Mouse (Mus musculus) layer of hippocampus, adult 11-12 months (tissue): ENCODE data around the gene Cxcl9.
A peak's percentile ranks its signal among the peaks of the same experiment; 100 is the strongest.
"Not testable (repeated sequence)": the region's sequence is repeated elsewhere in the genome, so short reads cannot be mapped to it uniquely, and the experiment has no call there.

ENCODE experiments used
- DNase-seq: peaks from one replicate; pipeline ENCODE4 v3.0.0; 2022; ENCODE audit warnings: low spot score

The Cxcl9 gene

DNA sequence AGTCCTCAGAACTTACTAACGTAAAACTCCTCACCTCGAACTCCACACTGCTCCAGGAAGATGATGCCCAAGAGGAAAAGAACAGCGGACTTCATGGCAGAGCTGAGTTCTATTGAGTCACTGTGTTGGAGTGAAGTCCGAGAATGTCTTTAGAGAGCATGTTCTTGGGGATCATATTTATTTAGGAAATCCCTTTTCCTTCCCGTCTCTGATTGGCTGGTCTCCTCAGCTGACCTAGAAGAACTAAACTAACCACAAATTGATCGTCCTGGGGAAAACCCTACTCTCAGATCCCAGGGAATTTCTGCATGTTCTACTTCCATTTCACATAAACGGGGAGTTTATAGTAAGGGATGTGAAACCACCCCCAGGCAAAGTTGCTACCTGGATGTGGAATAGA lies at the start of gene Cxcl9:
Cxcl9 (minus strand) TSS at position 151 of the 400 bp plus-strand sequence.
- DNase-seq = no peak

- DNase-seq = no peak
Measured at GRCm38 (mm10) chr5:92376795-92377405, 49.0 kb upstream of the Cxcl9 start.

- DNase-seq = no peak
Measured at GRCm38 (mm10) chr5:92375368-92375767, 47.5 kb upstream of the Cxcl9 start.

- DNase-seq = no peak
Measured at GRCm38 (mm10) chr5:92374721-92375142, 46.9 kb upstream of the Cxcl9 start.

DNA sequence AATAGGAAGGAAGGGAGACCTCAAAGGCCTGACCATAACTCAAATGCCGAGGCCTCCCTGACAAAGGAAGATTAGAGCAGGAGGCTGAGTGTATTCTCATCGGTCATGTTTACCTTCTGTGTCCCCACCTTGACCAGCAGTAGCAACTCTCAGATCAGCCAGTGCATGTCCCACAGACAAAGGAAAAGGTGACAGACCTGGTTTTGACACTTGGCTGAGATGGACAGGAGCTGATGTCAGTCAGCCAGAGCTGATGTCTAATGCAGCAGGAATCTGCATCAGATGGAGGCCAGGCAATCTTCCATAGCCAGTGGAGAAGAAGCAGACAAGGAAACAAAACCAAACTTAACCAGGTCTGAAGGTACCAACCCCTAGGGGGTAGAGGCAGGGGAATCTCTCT lies 44.7 kb upstream of the Cxcl9 start:
- DNase-seq = no peak

- peak; percentile 21 for DNase-seq
Measured at GRCm38 (mm10) chr5:92371361-92371976, 43.6 kb upstream of the Cxcl9 start.

DNA sequence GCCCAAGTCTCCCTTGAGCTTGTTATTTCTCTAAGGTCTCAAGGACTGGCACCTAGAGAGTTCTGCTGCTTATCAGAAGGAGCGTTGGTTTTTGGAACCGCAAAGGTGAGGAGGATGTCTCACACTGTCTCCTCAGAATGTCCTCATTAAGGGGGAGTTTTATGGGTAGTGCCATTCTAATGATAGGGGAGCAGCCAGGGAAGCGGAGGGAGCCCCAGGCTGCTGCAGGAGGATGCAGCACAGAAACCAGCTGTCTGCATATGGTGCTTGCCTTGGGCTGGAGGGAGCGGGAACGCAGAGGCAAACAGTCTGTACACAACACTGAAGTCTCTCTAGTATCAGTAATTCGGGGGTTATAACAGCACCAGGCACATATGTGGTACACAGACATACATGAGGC lies 43.0 kb upstream of the Cxcl9 start:
- no peak for DNase-seq

- DNase-seq = no peak
Measured at GRCm38 (mm10) chr5:92370392-92370791, 42.5 kb upstream of the Cxcl9 start.

DNA sequence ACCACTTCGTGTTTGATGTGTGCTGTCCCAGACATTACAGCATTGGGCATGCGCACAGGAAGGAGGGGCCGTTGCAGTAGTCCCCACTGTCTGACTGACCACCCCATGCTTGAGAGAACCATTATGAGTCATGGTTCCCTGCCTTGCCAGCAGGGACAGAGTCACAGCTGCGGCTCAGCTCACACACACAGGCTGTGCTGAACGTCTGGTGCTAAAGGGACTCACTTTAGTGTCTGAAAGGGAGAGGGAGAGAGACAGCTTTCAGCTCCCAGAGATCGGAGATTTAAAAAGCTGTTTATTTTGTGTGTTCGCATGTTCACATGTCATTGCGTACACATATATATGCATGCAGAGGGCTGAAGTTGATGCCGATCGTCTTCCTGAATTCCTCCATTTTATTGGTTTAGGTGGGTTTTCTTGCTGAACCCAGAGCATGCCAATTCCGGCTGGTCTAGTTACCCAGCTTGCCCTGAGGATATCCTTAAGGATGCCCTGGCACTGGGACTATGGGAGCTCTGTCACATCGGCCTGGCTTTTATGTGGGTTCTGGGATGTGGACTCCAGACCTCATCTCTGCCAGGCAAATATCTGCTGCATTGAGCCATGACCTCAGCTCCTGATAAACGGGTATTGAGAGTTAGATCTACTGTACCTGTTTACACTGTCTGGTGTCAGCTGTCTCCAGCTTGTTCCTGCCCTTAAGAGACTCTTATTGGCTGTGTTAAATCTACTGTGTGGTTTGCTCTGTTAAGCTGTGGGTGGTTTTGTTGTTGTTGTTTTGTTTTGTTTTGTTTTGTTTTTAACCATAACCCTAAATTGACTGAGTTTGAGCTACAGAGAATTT lies 41.5 kb upstream of the Cxcl9 start:
- peak; percentile 53 for DNase-seq

DNA sequence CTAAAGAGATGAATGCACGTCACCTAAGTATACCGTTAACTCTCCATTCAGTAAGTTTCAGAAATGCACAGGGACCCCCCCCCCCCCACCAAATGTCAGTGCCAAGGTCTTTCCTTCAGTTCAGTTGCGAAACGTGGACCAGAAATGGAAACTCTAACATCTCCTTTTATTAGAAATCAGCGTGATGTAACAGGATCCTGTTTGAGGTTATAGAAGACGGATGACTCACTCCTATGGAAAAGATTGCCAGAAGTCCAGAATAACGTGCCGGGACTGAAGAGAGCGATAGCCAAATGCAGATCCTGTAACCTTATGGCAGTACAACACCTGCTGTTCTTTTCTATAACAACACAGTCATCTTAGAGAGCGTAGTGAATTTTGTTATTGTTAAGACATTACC lies 40.5 kb upstream of the Cxcl9 start:
- no peak for DNase-seq

GRCm38 (mm10) chr5:92366565-92366964 lies 38.7 kb upstream of the Cxcl9 start:
- DNase-seq = no peak

- DNase-seq = no peak
Measured at GRCm38 (mm10) chr5:92365146-92365705, 37.3 kb upstream of the Cxcl9 start.

DNA sequence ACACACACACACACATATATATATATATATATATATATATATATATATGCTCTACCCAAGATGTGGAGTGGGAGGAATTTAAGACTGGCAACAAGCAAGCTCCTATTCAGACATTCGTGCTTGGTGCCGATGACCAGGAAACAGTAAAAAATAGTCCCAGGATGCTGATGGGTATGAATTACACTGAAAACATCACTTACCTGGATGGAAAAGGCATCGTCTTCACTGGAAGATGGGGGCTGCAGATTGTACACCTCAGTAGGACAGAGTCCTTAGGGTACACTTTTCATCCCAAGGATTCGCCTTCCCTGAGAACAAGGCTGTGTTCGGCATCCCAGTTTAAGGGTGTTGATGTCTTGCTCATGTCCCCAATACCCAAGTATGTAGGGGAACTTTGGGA lies 36.1 kb upstream of the Cxcl9 start:
- DNase-seq = no peak

DNA sequence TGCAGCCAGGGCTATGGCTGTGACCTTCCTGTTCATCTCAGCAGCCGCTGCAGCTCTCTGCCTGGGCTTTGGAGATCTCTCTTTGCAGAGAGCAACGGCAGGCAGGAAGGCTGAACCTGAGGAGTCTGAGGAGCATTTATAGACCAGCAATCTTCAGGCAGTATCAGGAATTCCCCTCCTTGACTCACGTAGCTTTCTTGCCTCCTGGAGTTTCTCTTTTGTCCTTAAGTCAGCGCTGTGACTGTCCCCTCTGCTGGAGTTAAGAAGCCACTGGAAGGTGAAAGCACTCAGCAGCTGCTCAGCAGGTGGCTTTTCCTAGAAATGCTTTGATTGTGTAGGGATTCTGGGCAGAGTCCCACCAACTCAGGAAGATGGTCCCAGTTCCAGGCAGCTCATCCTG lies 35.3 kb upstream of the Cxcl9 start:
- DNase-seq = no peak

GRCm38 (mm10) chr5:92358767-92359455 lies 31.0 kb upstream of the Cxcl9 start:
- DNase-seq = no peak

- DNase-seq = no peak
Measured at GRCm38 (mm10) chr5:92358033-92358432, 30.2 kb upstream of the Cxcl9 start.

DNA sequence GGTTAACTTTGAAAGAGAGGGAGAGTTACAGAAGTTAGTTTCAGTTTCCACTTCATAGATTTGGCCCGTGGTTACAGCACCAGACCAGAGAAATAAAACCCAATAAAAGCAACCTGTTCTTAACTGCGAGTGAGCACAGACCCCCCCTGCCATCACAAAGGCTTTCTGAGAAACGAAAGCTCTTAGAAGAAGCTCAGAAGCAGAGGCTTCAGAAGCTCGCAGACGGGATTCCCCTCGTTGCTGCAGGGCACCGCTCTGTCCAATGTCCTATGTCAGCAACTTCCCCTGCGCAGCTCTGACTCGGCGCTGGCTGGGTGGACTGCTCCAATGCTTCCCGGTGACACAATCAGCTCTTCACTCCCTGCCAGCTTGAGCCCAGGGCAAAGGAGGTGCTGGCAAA lies 25.6 kb upstream of the Cxcl9 start:
- peak; percentile 12 for DNase-seq

GRCm38 (mm10) chr5:92352716-92353115 lies 24.8 kb upstream of the Cxcl9 start:
- DNase-seq = not testable (repeated sequence)

DNA sequence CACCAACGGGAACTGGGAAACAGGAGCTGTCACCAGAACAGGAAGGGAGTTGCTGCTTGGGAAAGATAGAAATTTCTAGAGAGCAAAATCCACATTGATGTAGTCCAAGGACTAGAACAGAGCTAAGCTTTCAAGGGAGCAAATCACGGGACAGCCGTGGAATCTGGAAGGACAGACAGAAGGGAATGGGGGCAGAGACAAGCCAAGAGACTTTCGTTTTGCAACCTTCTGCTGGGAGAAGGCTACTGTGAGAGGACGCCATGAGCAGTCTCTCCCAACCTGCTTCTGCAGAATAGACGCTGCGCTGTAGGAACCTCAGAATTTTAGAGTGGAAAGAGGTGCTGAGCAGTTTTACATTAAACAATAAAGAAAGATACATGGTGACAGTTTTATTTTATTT lies 21.9 kb upstream of the Cxcl9 start:
- DNase-seq = no peak

- DNase-seq = peak; percentile 19
Measured at GRCm38 (mm10) chr5:92348794-92349413, 21.0 kb upstream of the Cxcl9 start, which contains the start of gene Cxcl10. TSS of gene Cxcl10 (minus strand) at chr5:92348889.

DNA sequence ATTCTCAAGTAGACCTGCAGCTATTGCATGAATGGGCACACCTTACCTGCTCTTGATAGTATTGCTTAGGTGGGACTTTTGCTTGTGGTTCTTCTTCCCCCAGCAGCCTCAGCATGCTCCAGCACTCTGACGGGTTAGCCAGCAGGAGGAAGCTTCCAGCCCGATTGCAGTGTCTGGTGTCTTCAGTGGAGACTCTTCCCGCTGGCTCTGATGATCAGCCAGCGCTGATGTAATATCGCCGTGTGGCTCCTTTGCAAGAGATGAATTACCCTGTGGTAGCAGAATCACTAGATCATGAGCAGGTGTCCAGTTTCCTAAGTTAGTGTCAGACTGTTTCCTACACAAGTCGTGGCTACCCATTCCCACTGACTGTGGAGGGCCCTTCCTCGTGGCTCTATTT lies 17.1 kb upstream of the Cxcl9 start:
- DNase-seq = no peak

GRCm38 (mm10) chr5:92340606-92341005 lies 12.7 kb upstream of the Cxcl9 start:
- no peak for DNase-seq
